Mouse (Mus musculus): ENCODE measurements around the gene Gm10282. TPM values are rescaled to one million over a fixed set of nuclear protein-coding genes. Genes with fewer than 3 reads are reported as not detected.

Gene Gm10282
- total RNA-seq, 2 experiments from 2014 or later: 9.7 to 10.6 TPM

DNA sequence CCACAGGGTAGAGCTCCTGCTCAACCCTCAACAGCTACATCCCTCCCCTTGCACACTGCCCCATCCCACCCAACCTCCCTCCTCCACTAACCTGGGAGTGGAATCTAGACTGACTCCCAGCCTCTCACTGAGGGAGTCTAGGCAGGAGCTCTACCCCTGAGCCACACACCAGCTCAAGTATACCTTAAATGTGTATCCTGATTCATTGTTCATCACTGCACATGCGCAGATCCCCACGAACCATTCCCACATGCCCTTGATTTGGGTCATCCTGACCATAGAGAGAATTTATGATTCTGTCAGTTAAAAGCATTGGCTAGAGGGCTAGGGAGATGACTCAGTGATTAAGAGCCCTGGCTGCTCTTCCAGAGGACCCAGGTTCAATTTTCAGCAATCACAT lies 42.3 kb downstream of the Gm10282 start:
- DNase-seq (ENCODE audit: low spot score in 2 of 2): no peak

DNA sequence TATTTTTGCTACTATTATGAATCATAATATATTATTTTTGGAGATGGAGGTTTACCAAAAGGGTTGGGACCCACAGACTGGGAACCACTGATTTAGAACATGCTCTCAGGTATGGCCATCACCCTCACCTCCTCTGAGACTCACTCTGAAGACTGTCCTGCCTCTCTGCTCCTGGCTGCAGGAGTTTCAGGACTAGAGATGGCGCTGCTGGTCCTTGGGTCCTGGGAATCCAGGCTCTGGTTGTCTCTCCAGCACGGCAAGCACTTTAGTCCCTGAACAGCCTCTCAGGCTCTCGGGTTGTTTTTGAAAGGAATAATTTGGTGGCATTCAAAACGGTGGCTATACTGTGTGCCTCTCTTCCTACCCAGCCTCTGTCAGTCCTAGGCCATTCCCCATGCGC lies 43.2 kb downstream of the Gm10282 start:
- DNase-seq (ENCODE audit: low spot score in 2 of 2): no peak

DNA sequence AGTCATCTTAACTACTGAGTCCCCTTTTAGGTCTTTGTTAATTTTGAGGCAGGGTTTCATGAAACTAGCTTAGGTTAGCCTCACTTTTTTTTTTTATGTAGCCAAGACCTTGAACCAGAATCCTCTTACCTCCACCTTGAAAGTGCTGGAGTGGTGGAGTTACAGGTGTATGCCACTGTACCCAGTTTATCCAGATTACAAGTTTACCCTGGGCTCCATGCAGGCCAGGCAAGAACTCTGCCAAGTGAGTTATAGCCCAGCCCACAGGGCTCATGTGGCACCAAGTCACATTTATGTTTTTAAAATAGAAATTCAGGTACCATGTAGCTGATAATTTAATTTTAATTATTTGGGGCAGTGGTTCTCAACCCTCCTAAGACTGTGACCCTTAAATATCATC lies 43.6 kb downstream of the Gm10282 start:
- no peak for DNase-seq (ENCODE audit: low spot score in 2 of 2)

DNA sequence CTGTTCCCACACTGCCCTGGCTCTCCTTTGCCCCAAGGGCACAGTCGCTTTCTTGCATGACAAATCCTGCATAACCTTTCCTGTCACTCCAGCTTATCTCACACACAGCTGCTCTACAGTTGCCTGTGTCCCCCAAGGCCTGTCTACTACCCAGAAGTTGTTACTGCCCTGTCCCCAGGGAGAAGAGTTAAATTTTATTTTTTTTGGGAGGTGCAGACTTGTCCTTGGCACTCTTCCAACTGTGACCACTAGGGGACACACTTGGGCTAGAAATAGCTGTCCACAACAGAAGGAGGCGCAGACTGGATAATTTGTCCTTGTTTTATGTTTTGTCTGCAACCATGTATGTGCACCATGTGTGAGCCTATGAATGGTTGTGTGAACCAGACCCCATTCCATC lies 44.0 kb downstream of the Gm10282 start:
- DNase-seq (ENCODE audit: low spot score in 2 of 2): no peak

DNA sequence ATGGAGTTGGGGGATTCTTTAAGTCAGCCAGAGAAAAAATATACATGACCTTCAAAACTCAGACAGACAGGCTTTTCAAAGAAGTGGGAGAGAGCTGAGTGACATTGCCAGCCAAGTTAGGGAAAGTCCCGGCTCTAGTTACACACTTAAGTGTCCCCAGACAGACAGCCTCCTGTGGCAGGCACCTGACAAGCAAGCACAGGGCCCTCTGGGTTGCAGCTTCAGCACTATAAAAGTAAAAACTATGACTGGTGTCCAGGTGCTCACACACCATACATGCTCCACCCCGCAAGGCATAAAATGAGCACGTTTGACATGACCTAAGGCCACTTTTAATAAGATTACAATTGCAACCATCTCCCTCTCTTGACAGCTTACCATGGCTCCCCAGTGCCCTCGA lies 44.5 kb downstream of the Gm10282 start:
- no peak for DNase-seq (ENCODE audit: low spot score in 2 of 2)

DNA sequence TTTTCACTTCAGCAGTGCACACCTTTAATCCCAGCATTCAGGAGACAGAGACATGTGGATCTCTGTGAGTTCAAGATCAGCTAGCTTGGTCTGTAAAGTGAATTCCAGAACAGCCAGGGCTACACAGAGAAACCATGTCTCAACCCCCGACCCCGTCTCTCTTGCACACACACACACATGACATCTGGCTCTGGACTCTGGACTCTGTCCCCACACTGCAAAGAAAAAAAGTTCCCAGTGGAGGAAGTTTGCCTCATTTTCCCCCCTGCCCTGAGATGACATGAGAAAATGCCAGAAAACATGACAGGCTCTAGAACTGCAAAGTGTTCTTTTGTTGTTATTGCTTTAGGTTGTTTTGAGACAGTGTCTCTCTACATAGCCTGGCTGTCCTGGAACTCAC lies 45.2 kb downstream of the Gm10282 start:
- DNase-seq (ENCODE audit: low spot score in 2 of 2): no peak

DNA sequence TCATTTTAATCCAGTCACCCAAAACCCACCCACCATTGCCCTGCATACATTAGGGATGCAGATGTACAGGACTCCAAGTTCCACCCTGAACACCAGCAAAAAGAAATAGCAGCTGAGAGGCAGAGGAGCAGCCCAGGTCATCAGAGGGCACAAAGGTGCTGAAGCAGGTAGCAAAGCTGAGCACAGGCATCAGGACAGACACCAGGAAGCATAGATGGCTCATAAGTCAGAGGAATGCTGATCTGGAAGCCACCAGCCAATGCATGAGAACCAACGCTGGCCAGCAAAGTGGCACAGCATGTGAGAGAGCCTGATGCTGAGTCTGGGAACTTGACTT lies 47.2 kb downstream of the Gm10282 start:
- DNase-seq (ENCODE audit: low spot score in 2 of 2): no peak

DNA sequence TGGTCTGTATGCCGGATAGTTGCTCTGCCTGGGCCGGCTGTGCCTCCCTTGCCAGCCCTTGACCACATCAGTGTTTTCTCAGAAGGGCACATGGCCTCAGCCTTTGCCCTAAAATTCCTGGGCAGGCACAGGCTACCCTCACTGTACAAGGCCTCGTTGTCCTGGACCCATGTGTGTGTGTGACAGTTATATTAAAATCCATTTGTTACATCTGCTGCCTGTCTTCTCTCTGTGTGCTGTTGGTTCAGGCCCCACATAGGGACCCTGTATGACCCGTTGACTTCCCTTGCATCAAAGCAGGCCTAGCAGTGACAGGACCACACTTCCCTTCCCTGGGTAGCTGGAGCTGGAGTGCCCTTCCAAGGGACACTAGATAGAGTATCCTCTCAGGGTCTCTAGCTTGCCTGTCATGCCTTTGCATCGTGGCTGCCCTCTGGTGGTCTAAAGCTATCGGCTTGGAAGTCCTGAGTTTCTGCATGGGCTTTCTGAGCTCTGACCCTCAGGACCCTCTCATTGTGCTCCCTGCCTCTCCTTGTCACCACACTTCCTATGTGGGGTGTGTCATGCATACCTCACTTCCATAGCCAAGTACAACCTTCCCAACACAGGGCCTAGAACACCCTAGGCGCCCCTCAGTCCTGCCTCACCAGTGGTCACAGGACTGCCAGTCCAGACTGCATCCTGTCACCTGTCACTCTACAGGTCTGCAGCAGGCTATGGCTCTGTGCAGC lies 47.7 kb downstream of the Gm10282 start:
- peak in 1 of 2 experiments; percentile 42 for DNase-seq (ENCODE audit: low spot score in 2 of 2)

Other genes with a start within 250 kb of the Gm10282 start
- not detected for gene Olfr373, start 222.1 kb downstream of the Gm10282 start, total RNA-seq (2021)
- gene Olfr374, start 198.2 kb downstream of the Gm10282 start, total RNA-seq (2021): not detected
- gene Tpm4, start 170.3 kb downstream of the Gm10282 start, total RNA-seq (2021): 10 to 100 TPM; 38.0 to 42.4 TPM
- gene Rab8a, start 144.1 kb downstream of the Gm10282 start, total RNA-seq (2021): 10 to 100 TPM; 37.8 to 43.1 TPM
- not detected for gene Hsh2d, start 115.6 kb downstream of the Gm10282 start, total RNA-seq (2021)
- gene Cib3, start 92.4 kb downstream of the Gm10282 start, total RNA-seq (2021): not detected
- gene Gm11034, start 91.6 kb downstream of the Gm10282 start, total RNA-seq (2021): not detected
- 10 to 100 TPM; 52.2 to 56.5 TPM for gene Fam32a, start 85.5 kb downstream of the Gm10282 start, total RNA-seq (2021)
- gene Ap1m1, start 65.2 kb downstream of the Gm10282 start, total RNA-seq (2021): 100 to 1,000 TPM in 1 of 2 experiments, 10 to 100 TPM in 1; 98.9 to 106 TPM
- 10 to 100 TPM; 20.2 to 22.0 TPM for gene Klf2, start 13.8 kb upstream of the Gm10282 start, total RNA-seq (2021)
- gene Eps15l1, start 116.2 kb upstream of the Gm10282 start, total RNA-seq (2021): 10 to 100 TPM; 69.7 to 72.4 TPM
- 1 to 10 TPM in 1 of 2 experiments, under 1 TPM in 1; 0.78 to 1.5 TPM for gene Calr3, start 138.6 kb upstream of the Gm10282 start, total RNA-seq (2021)
- gene 1700030K09Rik, start 138.6 kb upstream of the Gm10282 start, total RNA-seq (2021): 10 to 100 TPM; 10.7 to 13.2 TPM
- 10 to 100 TPM; 72.4 to 75.2 TPM for gene Cherp, start 170.0 kb upstream of the Gm10282 start, total RNA-seq (2021)
- 10 to 100 TPM; 44.5 to 46.4 TPM for gene Slc35e1, start 187.4 kb upstream of the Gm10282 start, total RNA-seq (2021)
- 1 to 10 TPM; 9.5 TPM for gene Med26, start 243.0 kb upstream of the Gm10282 start, total RNA-seq (2021)